Mouse (Mus musculus): Measurements from ENCODE around the gene L1cam.

GRCm38 (mm10) chrX:73930402-73931062 is 34.6 kb upstream of the L1cam start, which contains the start of gene Renbp:
- peak in 1 of 2 experiments; percentile 43; a peak in 2 of 4 replicates for TF ChIP-seq CTCF (conservative IDR thresholded peaks at IDR 0.05 in 1 of 2, IDR thresholded peaks at IDR 0.05 in 1 of 2; ENCODE audit: low read depth in 2 of 2, low read length in 2 of 2)
- no peak for TF ChIP-seq UBTF (IDR thresholded peaks at IDR 0.05; ENCODE audit: low read depth, low read length)
- peak; percentile 71 for TF ChIP-seq POLR2A (IDR thresholded peaks at IDR 0.05; ENCODE audit: low read depth, low read length)
- TF ChIP-seq USF1 (IDR thresholded peaks at IDR 0.05; ENCODE audit: low read depth, low read length): peak; percentile 29; the same call in 1 of the 2 replicates
- TF ChIP-seq CHD2 (IDR thresholded peaks at IDR 0.05; ENCODE audit: low read length): no peak
- TF ChIP-seq IRF4 (IDR thresholded peaks at IDR 0.05; ENCODE audit: low read depth, low read length): no peak
- no peak for TF ChIP-seq MXI1 (IDR thresholded peaks at IDR 0.05; ENCODE audit: low read depth, low read length)
- no peak for TF ChIP-seq ETS1 (conservative IDR thresholded peaks at IDR 0.05; ENCODE audit: low read depth, low read length)
- no peak for TF ChIP-seq MYC (IDR thresholded peaks at IDR 0.05; ENCODE audit: low read depth, low read length)
- no peak for TF ChIP-seq MAFK (IDR thresholded peaks at IDR 0.05; ENCODE audit: insufficient replicate concordance, low read length)
- TF ChIP-seq BHLHE40 (IDR thresholded peaks at IDR 0.05; ENCODE audit: low read depth, low read length): peak; percentile 87
- no peak for TF ChIP-seq ZKSCAN1 (IDR thresholded peaks at IDR 0.05; ENCODE audit: borderline replicate concordance, low read depth, low read length)
- no peak for TF ChIP-seq NRF1 (IDR thresholded peaks at IDR 0.05; ENCODE audit: low read depth, low read length)
- TF ChIP-seq NELFE (IDR thresholded peaks at IDR 0.05; ENCODE audit: low read depth, low read length): peak; percentile 57

Measured in CH12.LX (cell line).